Comparison of ENCODE assay signal across 34 mouse cellular contexts in genomic region chr11:61667248-61667647, GRCm38 (mm10). TPM values are rescaled to one million over a fixed set of nuclear protein-coding genes. Genes with fewer than 3 reads are reported as not detected.
"Had no signal": no experiment of that assay in that cellular context is flagged by ENCODE, and none has a peak within 500 bp of the region (broad histone marks: within the 10 kb centered on the region; RNA-seq: fewer than 3 reads in every experiment).

No protein-coding gene starts in this region.

- H3K36me3 ChIP-seq: embryonic facial prominence, embryonic 10.5 days; embryonic facial prominence, embryonic 12.5 days; embryonic facial prominence, embryonic 13.5 days; embryonic facial prominence, embryonic 15.5 days; forebrain, embryonic 10.5 days; forebrain, embryonic 12.5 days; forebrain, embryonic 15.5 days had no signal

- H3K4me1 ChIP-seq: embryonic facial prominence, embryonic 12.5 days; forebrain, embryonic 12.5 days; forebrain, embryonic 13.5 days; forebrain, embryonic 15.5 days had no signal

- H3K4me3 ChIP-seq: embryonic facial prominence, embryonic 10.5 days; embryonic facial prominence, embryonic 12.5 days; embryonic facial prominence, embryonic 13.5 days; embryonic facial prominence, embryonic 15.5 days; erythroblast, embryonic 14.5 days; forebrain, embryonic 10.5 days; forebrain, embryonic 12.5 days; forebrain, embryonic 13.5 days; forebrain, embryonic 15.5 days; heart, adult 2 months had no signal

- DNase-seq: cerebellum, adult 2 months; cerebellum, adult 8-10 months; cerebellum, adult 9-10 months; cerebellum, adult 9-11 months; cerebellum, postnatal 10 days; cerebellum, postnatal 14 days; cerebellum, postnatal 36 days; embryo, embryonic 11 days; forebrain, postnatal 0 days; gastrocnemius, postnatal 10 days; gastrocnemius, postnatal 14 days; gastrocnemius, postnatal 25 days; gastrocnemius, postnatal 36 days; heart, adult 11 months; heart, adult 18-20 months; heart, adult 2 months had no signal

- H3K9me3 ChIP-seq: embryonic facial prominence, embryonic 10.5 days; embryonic facial prominence, embryonic 12.5 days; embryonic facial prominence, embryonic 13.5 days; embryonic facial prominence, embryonic 15.5 days; forebrain, embryonic 10.5 days; forebrain, embryonic 12.5 days; forebrain, embryonic 13.5 days; forebrain, embryonic 15.5 days had no signal

- ATAC-seq: forebrain, embryonic 13.5 days; forebrain, embryonic 14.5 days; forebrain, embryonic 15.5 days; forebrain, embryonic 16.5 days; forebrain, postnatal 0 days had no signal

- H3K27ac ChIP-seq: embryonic facial prominence, embryonic 10.5 days; embryonic facial prominence, embryonic 12.5 days; embryonic facial prominence, embryonic 13.5 days; embryonic facial prominence, embryonic 15.5 days; forebrain, embryonic 10.5 days; forebrain, embryonic 12.5 days; forebrain, embryonic 13.5 days; forebrain, embryonic 15.5 days; heart, adult 2 months had no signal

- H3K9ac ChIP-seq: embryonic facial prominence, embryonic 12.5 days; embryonic facial prominence, embryonic 13.5 days; embryonic facial prominence, embryonic 15.5 days; forebrain, embryonic 12.5 days; forebrain, embryonic 13.5 days; forebrain, embryonic 15.5 days; forebrain, postnatal 0 days had no signal

- H3K4me2 ChIP-seq: embryonic facial prominence, embryonic 12.5 days; embryonic facial prominence, embryonic 13.5 days; embryonic facial prominence, embryonic 15.5 days; forebrain, embryonic 12.5 days; forebrain, embryonic 13.5 days; forebrain, embryonic 15.5 days had no signal

- H3K27me3 ChIP-seq: embryonic facial prominence, embryonic 13.5 days; embryonic facial prominence, embryonic 15.5 days; forebrain, embryonic 13.5 days; forebrain, embryonic 15.5 days had no signal

RNA-seq across cellular contexts. Expression of gene Fam83g, which starts 16.6 kb away (rescaled TPM):
- total RNA-seq: common myeloid progenitor, adult 5-6 weeks; granulocyte monocyte progenitor cell, adult 5-6 weeks had no signal

RNA-seq across cellular contexts. Expression of gene Slc5a10, which starts 53.4 kb away (rescaled TPM):
- total RNA-seq: common myeloid progenitor, adult 5-6 weeks; gastrocnemius, adult 18-20 months; gastrocnemius, adult 8-10 months; gastrocnemius, postnatal 10 days; gastrocnemius, postnatal 14 days; gastrocnemius, postnatal 25 days; gastrocnemius, postnatal 36 days; gastrocnemius, postnatal 4 days; granulocyte monocyte progenitor cell, adult 5-6 weeks; heart, adult 18-20 months; heart, adult 2 months had no signal
- polyA plus RNA-seq: embryonic facial prominence, embryonic 10.5 days; embryonic facial prominence, embryonic 11.5 days; embryonic facial prominence, embryonic 13.5 days; erythroblast, embryonic 14.5 days; forebrain, embryonic 11.5 days; forebrain, embryonic 12.5 days; forebrain, embryonic 13.5 days; forebrain, embryonic 14.5 days; forebrain, embryonic 15.5 days; forebrain, embryonic 16.5 days; heart, adult 2 months had no signal
